Mouse (Mus musculus) kidney, adult 18-20 months (tissue): Measurements from ENCODE around the gene Lamtor3.
A peak's percentile ranks its signal among the peaks of the same experiment; 100 is the strongest.
"Not testable (repeated sequence)": the region's sequence is repeated elsewhere in the genome, so short reads cannot be mapped to it uniquely, and the experiment has no call there.

Experiments
- DNase-seq: peaks from one replicate; pipeline ENCODE4 v3.0.0; 2021

Gene Lamtor3

GRCm38 (mm10) chr3:137935570-137936525 is 17.5 kb downstream of the Lamtor3 start:
- DNase-seq = no peak

- no peak for DNase-seq
Measured at GRCm38 (mm10) chr3:137936541-137936940, 18.2 kb downstream of the Lamtor3 start.

- peak; percentile 15 for DNase-seq
Measured at GRCm38 (mm10) chr3:137938608-137939007, 20.3 kb downstream of the Lamtor3 start.

GRCm38 (mm10) chr3:137940757-137941156 is 22.5 kb downstream of the Lamtor3 start:
- no peak for DNase-seq

GRCm38 (mm10) chr3:137941555-137941954 is 23.2 kb downstream of the Lamtor3 start:
- DNase-seq = no peak

- DNase-seq = no peak
Measured at GRCm38 (mm10) chr3:137942098-137942622, 23.9 kb downstream of the Lamtor3 start.

- no peak for DNase-seq
Measured at GRCm38 (mm10) chr3:137943737-137944154, 25.4 kb downstream of the Lamtor3 start.

- no peak for DNase-seq
Measured at GRCm38 (mm10) chr3:137946827-137947226, 28.5 kb downstream of the Lamtor3 start.

- DNase-seq = no peak
Measured at GRCm38 (mm10) chr3:137947525-137947924, 29.2 kb downstream of the Lamtor3 start.

GRCm38 (mm10) chr3:137950191-137950885 is 32.0 kb downstream of the Lamtor3 start:
- no peak for DNase-seq

GRCm38 (mm10) chr3:137951302-137951701 is 33.0 kb downstream of the Lamtor3 start:
- not testable (repeated sequence) for DNase-seq

GRCm38 (mm10) chr3:137951819-137952218 is 33.5 kb downstream of the Lamtor3 start:
- no peak for DNase-seq

GRCm38 (mm10) chr3:137952225-137952913 is 34.1 kb downstream of the Lamtor3 start:
- DNase-seq = no peak

GRCm38 (mm10) chr3:137952914-137953880 is 34.9 kb downstream of the Lamtor3 start:
- no peak for DNase-seq

GRCm38 (mm10) chr3:137954256-137954916 is 36.1 kb downstream of the Lamtor3 start:
- no peak for DNase-seq

GRCm38 (mm10) chr3:137955560-137956081 is 37.3 kb downstream of the Lamtor3 start:
- no peak for DNase-seq

GRCm38 (mm10) chr3:137957864-137958263 is 39.6 kb downstream of the Lamtor3 start:
- no peak for DNase-seq

- no peak for DNase-seq
Measured at GRCm38 (mm10) chr3:137958352-137958751, 40.0 kb downstream of the Lamtor3 start.

GRCm38 (mm10) chr3:137959456-137959855 is 41.1 kb downstream of the Lamtor3 start:
- DNase-seq = no peak

GRCm38 (mm10) chr3:137961736-137962385 is 43.6 kb downstream of the Lamtor3 start:
- DNase-seq = no peak
